Mouse (Mus musculus) C2C12 (cell line): ENCODE data around the gene Dock3. TPM values are rescaled to one million over a fixed set of nuclear protein-coding genes. Genes with fewer than 3 reads are reported as not detected.
"Not testable (repeated sequence)": the region's sequence is repeated elsewhere in the genome, so short reads cannot be mapped to it uniquely, and the experiment has no call there.

Experiments used
- H3K27me3 ChIP-seq: one replicate; pipeline ENCODE4 v1.6.1; 2011; ENCODE audit not compliant: control insufficient read depth, insufficient read depth, insufficient read length
- H3K36me3 ChIP-seq: one replicate; pipeline ENCODE4 v1.6.1; 2011; ENCODE audit not compliant: control insufficient read depth, insufficient read depth
- H3K4me3 ChIP-seq: one replicate; pipeline ENCODE4 v1.5.1; 2011; ENCODE audit warnings: mild to moderate bottlenecking, control low read depth; ENCODE audit not compliant: poor library complexity, insufficient read depth, severe bottlenecking
- H3K79me2 ChIP-seq: one replicate; pipeline ENCODE4 v1.6.1; 2011; ENCODE audit not compliant: control insufficient read depth, insufficient read depth
- H3K79me3 ChIP-seq: one replicate; pipeline ENCODE4 v1.6.1; 2011; ENCODE audit warnings: low read depth, control low read depth
- H3ac ChIP-seq: one replicate; pipeline ENCODE3; 2011; ENCODE audit warnings: low read depth; ENCODE audit not compliant: control insufficient read depth, insufficient read length
- CEBPB ChIP-seq: IDR thresholded peaks from one replicate; pipeline ENCODE4 v1.6.1; 2011; ENCODE audit warnings: low read depth, mild to moderate bottlenecking, control low read depth, moderate library complexity
- CTCF ChIP-seq: IDR thresholded peaks from one replicate; pipeline ENCODE4 v1.5.1; 2011; ENCODE audit not compliant: control insufficient read depth, insufficient read depth, insufficient read length
- FOSL1 ChIP-seq: IDR thresholded peaks from one replicate; pipeline ENCODE4 v1.8.0; 2011; ENCODE audit warnings: mild to moderate bottlenecking, low read length; ENCODE audit not compliant: poor library complexity, insufficient read depth, severe bottlenecking
- MAX ChIP-seq: IDR thresholded peaks from one replicate; pipeline ENCODE4 v1.6.1; 2011; ENCODE audit warnings: mild to moderate bottlenecking, control low read depth
- MYOD1 ChIP-seq: IDR thresholded peaks from one replicate; pipeline ENCODE4 v1.6.1; 2011; ENCODE audit warnings: low read depth; ENCODE audit not compliant: control insufficient read depth, insufficient read length
- MYOG ChIP-seq: IDR thresholded peaks from one replicate; pipeline ENCODE4 v1.6.1; 2011; ENCODE audit not compliant: control insufficient read depth, insufficient read length; ENCODE audit errors: extremely low read depth
- USF1 ChIP-seq: IDR thresholded peaks from one replicate; pipeline ENCODE4 v1.6.1; 2011; ENCODE audit warnings: low read depth, mild to moderate bottlenecking, control low read depth, moderate library complexity
- polyA plus RNA-seq: library from polyadenylated mRNA; unstranded; fragments of >200 nt; fragmentation: generic; extraction: Trizol; gene quantifications from one replicate; pipeline ENCODE4 v1.2.1, GENCODE M21; 2012; ENCODE audit warnings: missing spikeins

The Dock3 gene
- polyA plus RNA-seq, 1 experiment: 0.26 TPM

- H3ac ChIP-seq: no peak overlapping the region
- TF ChIP-seq CTCF (no peak), MAX (no peak), FOSL1 (no peak), CEBPB (no peak), USF1 (no peak), MYOD1 (no peak), MYOG (no peak)
Measured at GRCm38 (mm10) chr9:107224597-107224996, 7.1 kb downstream of the Dock3 start.

GRCm38 (mm10) chr9:107174831-107175230, 56.9 kb downstream of the Dock3 start:
- H3ac ChIP-seq, H3K36me3 ChIP-seq, H3K79me2 ChIP-seq, H3K4me3 ChIP-seq, H3K27me3 ChIP-seq, H3K79me3 ChIP-seq: not testable (repeated sequence)

More at GRCm38 (mm10) chr9:107224597-107224996, 7.1 kb downstream of the Dock3 start:
- H3K4me3 ChIP-seq: no peak overlapping the region
- H3K27me3 ChIP-seq: peaks cover 10% of the 10 kb centered on the region
- no peaks in the 10 kb centered on the region for H3K79me2 ChIP-seq
- H3K79me3 ChIP-seq: no peaks in the 10 kb centered on the region
- no peaks in the 10 kb centered on the region for H3K36me3 ChIP-seq

- Histone ChIP-seq H3K4me3 (no peak overlapping the region), H3K79me2 (no peaks in the 10 kb centered on the region), H3K36me3 (no peaks in the 10 kb centered on the region), H3K79me3 (no peaks in the 10 kb centered on the region), H3K27me3 (peaks cover 5% of the 10 kb centered on the region), H3ac (no peak overlapping the region)
- TF ChIP-seq MYOG: no peak
- no peak for TF ChIP-seq USF1
- no peak for TF ChIP-seq MYOD1
- TF ChIP-seq MAX: no peak
- TF ChIP-seq CTCF: no peak
- no peak for TF ChIP-seq CEBPB
- no peak for TF ChIP-seq FOSL1
Measured at GRCm38 (mm10) chr9:107165792-107166191, 65.9 kb downstream of the Dock3 start.

GRCm38 (mm10) chr9:107164825-107165224, 66.9 kb downstream of the Dock3 start:
- no peaks in the 10 kb centered on the region for H3K79me2 ChIP-seq
- TF ChIP-seq MAX: no peak
- TF ChIP-seq FOSL1: no peak
- TF ChIP-seq CTCF: no peak
- TF ChIP-seq MYOG: no peak
- TF ChIP-seq MYOD1: no peak
- TF ChIP-seq USF1: no peak
- no peak for TF ChIP-seq CEBPB
- no peaks in the 10 kb centered on the region for H3K36me3 ChIP-seq
- no peak overlapping the region for H3ac ChIP-seq
- no peak overlapping the region for H3K4me3 ChIP-seq
- peaks cover 5% of the 10 kb centered on the region for H3K27me3 ChIP-seq
- H3K79me3 ChIP-seq: no peaks in the 10 kb centered on the region

GRCm38 (mm10) chr9:107156388-107156787, 75.3 kb downstream of the Dock3 start:
- not testable (repeated sequence) for H3K4me3 ChIP-seq, H3K79me3 ChIP-seq, H3K36me3 ChIP-seq, H3K27me3 ChIP-seq, H3K79me2 ChIP-seq, H3ac ChIP-seq

GRCm38 (mm10) chr9:107112791-107113190, 118.9 kb downstream of the Dock3 start:
- Histone ChIP-seq H3K27me3 (no peaks in the 10 kb centered on the region), H3ac (no peak overlapping the region), H3K4me3 (no peak overlapping the region), H3K36me3 (no peaks in the 10 kb centered on the region), H3K79me3 (no peaks in the 10 kb centered on the region), H3K79me2 (no peaks in the 10 kb centered on the region)
- TF ChIP-seq CTCF: no peak
- no peak for TF ChIP-seq USF1
- no peak for TF ChIP-seq MAX
- TF ChIP-seq MYOG: no peak
- no peak for TF ChIP-seq MYOD1
- no peak for TF ChIP-seq CEBPB
- no peak for TF ChIP-seq FOSL1

- Histone ChIP-seq H3K36me3 (no peaks in the 10 kb centered on the region), H3K79me2 (no peaks in the 10 kb centered on the region), H3K4me3 (no peak overlapping the region), H3ac (no peak overlapping the region), H3K27me3 (no peaks in the 10 kb centered on the region), H3K79me3 (no peaks in the 10 kb centered on the region)
- TF ChIP-seq CEBPB (no peak), FOSL1 (no peak), USF1 (no peak), CTCF (no peak), MAX (no peak), MYOD1 (no peak), MYOG (no peak)
Measured at GRCm38 (mm10) chr9:107112056-107112455, 119.7 kb downstream of the Dock3 start.
